Mouse (Mus musculus) gastrocnemius, adult 8-10 months (tissue): ENCODE measurements around the gene Fam208a. TPM values are rescaled to one million over a fixed set of nuclear protein-coding genes. Genes with fewer than 3 reads are reported as not detected.
A peak's percentile ranks its signal among the peaks of the same experiment; 100 is the strongest.

Experiments
- DNase-seq, 2 experiments: peaks; one replicate each; pipeline ENCODE4 v3.0.0; 2022; ENCODE audit warnings: low spot score in 2 of 2
- total RNA-seq, 4 experiments: library from RNA; stranded (reverse); gene quantifications; 2 replicates each; pipeline ENCODE4 v1.2.4; 2022

Fam208a gene
- total RNA-seq = 1 to 10 TPM; 3.1 to 4.5 (median 4.1) TPM

DNA sequence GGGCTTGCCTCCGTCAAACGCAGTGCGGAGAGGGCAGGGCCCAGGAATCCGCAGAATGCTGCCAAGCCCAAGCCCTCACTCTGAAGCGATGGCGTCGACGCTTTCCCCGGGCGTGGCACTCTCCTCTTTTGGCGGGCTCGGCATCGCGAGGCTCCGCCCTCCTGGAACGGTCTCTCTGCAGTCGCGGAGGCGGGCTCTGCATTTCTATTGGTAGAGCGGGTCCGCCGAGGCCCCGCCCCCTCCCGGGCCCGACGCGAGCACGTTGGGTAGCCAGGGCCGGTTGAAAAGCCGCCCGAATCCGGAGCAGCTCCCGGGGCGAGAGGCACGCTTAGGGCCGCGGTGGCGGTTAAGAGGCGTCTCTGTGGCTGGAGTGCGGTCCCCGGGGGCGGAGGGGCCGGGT is at the start of gene Fam208a:
TSS of gene Fam208a (plus strand) at position 262 of the 400 bp plus-strand sequence.
- DNase-seq = peak; percentile 94 to 95

DNA sequence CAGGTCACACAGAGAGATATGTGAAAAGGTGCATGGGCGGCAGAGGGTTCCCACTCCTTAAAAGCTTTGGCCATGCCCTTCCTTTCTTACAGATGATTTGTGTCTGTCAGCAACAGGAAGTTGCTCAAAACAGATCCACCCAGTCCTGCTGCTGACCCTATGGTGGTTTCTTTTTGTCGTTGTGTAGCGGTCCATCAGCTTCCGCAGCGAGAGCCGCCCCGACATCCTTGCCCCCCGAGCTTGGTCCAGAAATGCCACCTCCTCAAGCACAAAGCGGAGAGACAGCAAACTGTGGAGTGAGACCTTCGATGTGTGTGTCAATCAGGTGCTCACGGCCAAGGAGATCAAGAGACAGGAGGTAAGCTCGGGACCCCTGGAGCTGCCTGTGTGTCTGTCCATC is 49.2 kb upstream of the Fam208a start:
- DNase-seq = no peak

DNA sequence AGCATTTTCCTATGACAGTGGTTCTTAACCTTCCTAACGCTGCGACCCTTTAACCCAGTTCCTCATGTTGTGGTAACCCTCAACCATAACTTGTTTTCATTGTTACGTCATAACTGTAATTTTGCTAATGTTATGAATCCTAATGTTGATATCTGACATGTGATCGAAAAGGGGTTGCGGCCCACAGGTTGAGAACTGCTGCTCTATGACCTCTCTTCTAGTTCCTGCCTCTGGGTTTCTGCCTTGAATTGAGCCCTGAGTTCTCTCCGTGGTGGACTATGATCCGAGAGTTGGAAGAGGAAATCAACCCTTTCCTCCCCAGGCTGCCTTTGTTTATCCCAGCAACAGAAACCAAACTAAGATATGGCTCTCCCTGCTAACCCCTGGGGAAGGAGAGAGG is 47.2 kb upstream of the Fam208a start:
- no peak for DNase-seq

- DNase-seq = no peak
Observed at GRCm38 (mm10) chr14:27383321-27383830, 45.3 kb upstream of the Fam208a start.

DNA sequence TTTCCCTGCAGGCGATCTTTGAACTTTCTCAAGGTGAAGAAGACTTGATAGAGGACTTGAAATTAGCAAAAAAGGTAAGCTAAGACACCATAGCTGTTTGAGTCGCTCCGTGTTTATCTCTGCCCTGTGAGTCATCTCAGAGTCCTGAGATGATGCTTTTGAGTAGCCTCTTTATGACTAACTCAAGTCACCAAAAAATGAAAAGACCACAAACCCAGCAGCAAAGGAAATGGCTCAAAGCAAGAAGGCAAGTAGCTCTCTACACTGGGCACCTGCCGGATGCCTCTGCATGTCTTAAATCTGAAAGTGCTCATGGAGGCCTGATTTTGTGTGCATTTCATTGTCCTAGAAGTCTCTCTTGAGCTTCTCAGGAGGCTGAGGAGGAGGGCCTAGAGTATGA is 44.5 kb upstream of the Fam208a start:
- no peak for DNase-seq

DNA sequence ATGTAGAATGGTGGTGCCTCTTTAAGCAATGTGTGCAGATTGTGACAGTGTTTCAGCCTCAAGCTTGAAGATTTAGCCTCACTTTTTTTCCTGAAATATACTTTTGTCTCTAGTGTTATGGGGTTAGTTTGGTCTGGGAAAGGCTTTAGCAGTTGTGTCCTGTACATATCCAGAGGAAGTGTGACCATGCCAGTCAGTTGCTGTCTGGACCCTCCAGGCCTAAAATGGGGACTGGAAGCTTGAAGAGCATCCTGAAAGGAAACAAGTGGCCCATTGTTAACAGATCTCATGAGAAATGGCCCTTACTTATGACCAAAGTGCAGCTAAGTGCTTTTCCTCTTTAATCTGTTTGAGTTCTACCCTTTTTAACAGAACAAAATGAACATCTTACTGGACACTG is 40.0 kb upstream of the Fam208a start:
- no peak for DNase-seq

- DNase-seq = no peak
Observed at GRCm38 (mm10) chr14:27389722-27390121, 38.9 kb upstream of the Fam208a start.

DNA sequence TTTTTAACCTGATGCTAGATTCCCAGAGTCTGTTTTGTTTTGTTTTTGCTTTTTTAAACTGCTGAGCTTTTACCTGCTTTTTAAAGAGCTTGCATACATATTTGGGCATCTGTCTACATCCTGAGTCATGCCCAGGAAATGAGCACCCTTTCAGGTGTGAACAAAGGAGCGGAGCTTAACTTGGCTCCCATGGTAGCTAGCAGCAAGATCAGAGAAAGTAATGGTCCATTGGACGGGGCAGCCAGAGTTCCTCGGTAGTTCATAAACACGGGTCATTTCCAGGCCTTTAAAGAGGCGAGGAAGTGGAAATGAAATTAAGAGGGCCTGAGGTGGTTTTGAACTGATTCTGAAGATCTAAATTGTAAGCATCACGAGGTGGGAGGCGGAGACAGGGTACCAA is 38.0 kb upstream of the Fam208a start:
- no peak for DNase-seq

DNA sequence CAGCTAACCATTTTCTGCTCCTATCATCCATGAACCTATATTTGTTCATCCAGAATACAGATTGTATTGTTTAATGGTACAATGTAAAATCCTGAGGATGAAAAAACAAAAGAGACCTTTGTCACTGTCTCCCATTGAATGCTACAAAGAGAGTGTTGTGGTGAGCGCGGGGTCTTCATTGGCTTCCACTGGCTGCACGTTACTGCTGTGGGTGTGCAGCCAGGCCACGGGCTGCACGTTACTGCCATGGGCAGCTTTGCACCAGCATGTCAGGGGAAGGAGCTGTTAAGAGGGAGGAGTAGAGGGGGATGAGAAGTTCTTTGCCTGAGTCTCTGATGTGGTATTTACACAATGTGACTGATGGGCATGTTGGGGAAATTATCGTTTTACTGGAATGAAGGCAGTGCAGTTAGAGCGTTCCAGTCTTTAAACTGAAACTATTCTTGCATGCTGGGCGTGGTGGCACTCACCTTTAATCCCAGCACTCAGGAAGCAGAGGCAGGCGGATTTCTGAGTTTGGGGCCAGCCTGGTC is 36.8 kb upstream of the Fam208a start:
- DNase-seq = no peak

- DNase-seq = no peak
Observed at GRCm38 (mm10) chr14:27392660-27393059, 36.0 kb upstream of the Fam208a start.

DNA sequence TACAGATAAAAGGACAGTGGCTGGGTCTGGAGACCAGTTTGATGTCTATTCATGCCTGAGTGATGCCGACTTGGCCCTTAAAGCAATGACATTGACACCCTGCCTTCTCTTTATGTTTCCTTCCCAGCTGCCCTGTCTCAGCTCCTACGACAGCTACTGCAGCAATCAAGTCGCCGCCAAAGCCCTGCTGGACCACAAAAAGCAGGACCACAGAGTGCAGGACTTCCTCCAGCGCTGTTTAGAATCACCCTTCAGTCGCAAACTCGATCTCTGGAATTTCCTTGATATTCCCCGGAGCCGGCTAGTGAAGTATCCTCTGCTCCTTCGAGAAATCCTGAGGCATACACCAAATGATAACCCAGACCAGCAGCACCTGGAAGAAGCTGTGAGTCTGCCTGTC is 34.8 kb upstream of the Fam208a start:
- DNase-seq = no peak

DNA sequence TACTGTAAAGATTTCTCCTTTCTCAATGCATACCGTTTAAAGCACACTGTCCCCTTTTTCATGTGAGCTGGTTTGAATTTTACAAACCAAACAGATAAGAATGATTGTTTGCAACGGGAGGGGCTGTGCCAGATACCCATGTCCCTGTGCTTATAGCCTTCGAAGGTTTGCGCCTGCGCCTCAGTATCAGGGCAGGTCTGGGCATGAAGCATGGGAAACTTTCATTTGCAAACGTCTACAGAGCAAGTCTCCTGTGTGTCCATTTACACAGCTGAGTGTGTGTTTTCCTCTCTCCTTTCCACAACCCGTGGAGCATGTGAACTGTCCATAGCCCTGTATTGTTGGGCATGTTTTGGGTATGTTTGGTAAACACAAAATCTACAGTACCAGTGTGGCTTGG is 32.2 kb upstream of the Fam208a start:
- DNase-seq = no peak

GRCm38 (mm10) chr14:27397526-27397925 is 31.1 kb upstream of the Fam208a start:
- no peak for DNase-seq

DNA sequence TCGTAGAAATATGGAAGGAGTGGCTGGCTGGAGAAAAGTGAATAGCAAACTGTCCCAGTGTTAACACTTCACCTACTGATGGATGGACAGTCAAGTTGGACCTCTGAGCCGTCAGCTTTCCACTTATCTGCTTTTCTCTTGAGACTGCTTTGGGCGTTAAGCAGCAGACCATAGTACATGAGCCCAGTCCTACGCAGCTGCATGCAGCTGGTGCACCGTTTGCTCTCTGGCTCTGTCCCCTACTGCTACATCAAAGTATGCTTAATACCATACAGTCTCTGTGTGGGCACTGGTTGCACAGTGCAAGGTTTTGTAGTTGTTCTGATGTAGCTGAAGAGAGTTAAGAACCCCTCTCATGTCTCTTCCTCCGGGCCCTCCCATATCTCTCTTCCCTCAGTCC is 28.1 kb upstream of the Fam208a start:
- no peak for DNase-seq

DNA sequence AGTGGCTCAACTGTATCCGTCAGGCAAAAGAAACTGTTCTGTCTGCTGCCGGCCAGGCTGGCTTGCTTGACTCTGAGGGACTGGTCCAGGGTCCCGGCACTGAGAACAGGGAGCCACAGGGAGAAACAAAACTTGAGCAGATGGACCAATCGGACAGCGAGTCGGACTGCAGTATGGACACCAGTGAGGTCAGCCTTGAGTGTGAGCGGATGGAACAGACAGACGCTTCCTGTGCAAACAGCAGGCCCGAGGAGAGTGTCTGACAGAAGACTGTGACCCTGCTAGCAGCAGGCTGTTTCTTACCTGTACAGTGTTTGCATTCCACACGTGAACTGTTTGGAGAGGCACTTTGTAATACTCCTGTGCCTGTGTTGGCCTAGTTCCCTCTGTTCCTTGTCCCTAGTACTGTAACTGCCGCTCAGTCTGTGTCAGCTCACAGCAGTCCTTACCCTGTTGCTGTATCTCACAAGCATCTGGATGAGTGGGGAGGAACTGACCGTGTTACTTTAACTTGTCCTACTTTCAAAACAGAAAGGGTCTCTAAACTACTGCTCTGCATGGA is 26.8 kb upstream of the Fam208a start:
- no peak for DNase-seq

GRCm38 (mm10) chr14:27402332-27403250 is 26.0 kb upstream of the Fam208a start:
- DNase-seq = no peak

DNA sequence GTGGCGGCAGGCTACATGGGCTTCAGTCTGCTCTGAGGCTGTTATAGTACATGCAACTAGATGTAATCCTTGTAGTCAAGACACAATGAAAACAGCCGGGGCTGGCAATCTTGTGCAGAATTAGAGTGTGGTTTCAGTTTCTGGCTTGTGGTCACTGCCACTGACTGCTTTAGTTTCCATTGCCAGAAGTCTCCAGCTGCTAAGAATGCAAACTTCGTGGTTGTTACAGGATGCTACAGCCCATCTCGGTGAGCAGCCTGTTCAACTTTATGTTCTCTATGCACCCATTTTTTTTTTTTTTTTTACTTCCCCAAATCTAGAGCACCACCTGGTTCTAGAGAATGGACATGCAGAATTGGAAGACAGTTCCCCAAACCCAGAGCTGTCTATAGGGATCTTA is 23.2 kb upstream of the Fam208a start:
- DNase-seq = no peak

DNA sequence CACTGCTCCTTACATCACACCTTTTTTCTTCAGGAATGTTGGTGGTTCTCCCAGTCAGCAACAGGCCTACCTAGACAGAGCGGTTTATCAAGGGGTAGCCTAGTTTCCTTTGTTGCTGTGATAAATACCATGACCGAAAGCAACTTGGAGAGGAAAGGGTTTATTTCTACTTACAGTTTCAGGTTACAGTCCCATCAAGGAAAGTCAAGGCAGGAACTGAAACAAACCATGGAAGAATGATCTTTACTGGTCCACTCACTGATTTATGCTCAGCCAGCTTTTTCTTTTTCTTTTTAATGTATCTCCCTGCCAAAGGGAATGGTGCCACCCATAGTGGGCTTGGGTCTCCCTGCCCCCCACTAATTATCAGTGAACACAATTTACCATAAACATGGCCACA is 22.7 kb upstream of the Fam208a start:
- DNase-seq = no peak

DNA sequence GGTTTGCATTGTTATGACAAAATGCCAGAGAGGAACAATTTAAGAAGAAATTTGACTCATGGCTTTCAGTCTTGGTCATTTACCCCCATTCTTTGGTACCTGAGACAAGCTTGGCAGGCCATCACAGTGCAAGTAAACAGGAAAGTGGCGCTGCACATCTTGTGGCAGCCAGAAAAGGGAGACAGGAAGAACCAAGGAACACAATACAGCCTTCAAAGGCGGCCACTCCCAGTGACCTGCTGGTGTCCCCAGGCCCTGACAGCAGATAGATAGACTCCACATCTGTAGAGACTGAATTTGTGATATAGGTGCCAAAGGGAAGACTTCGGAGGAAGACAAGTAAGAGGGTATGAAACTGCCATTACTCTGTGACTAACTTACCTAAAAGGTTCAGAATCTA is 20.4 kb upstream of the Fam208a start:
- DNase-seq = no peak

GRCm38 (mm10) chr14:27409662-27410061 is 19.0 kb upstream of the Fam208a start:
- DNase-seq = no peak

DNA sequence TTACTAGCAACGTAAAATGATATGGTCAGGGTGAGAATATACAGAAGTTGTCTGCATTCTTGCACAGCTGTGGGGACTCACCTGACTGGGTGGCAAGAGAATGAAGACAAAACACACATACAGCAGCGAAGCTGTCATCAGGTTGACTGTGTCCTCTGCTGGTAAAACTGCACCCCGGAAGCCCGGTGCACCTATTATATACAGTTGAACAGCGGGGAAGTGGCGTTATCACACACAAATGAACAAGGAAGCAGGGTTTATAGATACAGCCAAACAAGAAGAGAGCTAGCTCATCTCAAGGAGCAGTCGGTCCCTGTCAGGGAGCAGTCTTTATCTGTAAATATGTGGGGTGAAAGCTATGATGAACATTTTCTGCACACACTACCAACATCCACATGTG is 17.1 kb upstream of the Fam208a start:
- no peak for DNase-seq

DNA sequence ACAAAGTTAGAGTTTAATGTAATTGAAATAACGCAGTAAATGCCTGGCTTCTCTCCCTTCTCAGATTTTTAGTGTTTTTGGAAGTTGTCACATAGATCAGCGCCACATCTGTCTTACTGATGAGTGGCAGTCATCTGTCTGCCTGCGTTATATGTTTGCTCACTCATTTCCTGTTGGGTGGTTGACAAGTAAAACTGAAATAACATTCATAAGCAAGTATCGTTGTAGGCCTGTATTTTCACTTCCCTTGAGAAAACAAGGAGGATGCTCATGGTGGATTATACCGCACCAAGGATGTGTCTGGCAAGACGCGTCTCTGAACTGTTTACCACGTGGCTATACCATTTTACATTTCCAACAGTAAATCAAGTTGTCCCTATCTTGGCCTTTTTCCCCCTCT is 15.9 kb upstream of the Fam208a start:
- no peak for DNase-seq

- DNase-seq = no peak
Observed at GRCm38 (mm10) chr14:27413961-27414360, 14.7 kb upstream of the Fam208a start.
